Mouse (Mus musculus): ENCODE results near the gene Tfap4. TPM values are rescaled to one million over a fixed set of nuclear protein-coding genes. Genes with fewer than 3 reads are reported as not detected.
"Not testable (repeated sequence)": the region's sequence is repeated elsewhere in the genome, so short reads cannot be mapped to it uniquely, and the experiment has no call there.

Gene Tfap4
- polyA plus RNA-seq, 1 experiment from 2014 or later = 8.0 TPM

DNA sequence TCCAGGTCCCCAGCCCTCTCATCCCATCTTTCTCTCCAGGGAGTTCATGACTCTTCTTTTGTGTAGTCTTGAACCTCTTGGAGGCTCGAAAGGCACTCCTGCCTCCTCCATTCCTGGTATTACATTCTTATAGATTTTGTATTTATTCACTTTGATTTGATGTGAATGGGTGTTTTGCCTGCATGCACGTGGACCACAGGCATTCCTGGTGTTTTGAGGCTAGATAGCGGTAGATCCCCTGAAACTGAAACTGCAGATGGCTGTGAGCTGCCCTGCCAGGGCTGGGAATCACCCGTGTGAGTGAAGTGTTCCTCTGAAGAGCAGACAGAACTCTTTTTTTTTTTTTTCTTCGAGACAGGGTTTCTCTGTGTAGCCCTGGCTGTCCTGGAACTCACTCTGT is 24.8 kb upstream of the Tfap4 start:
- H3K4me2 ChIP-seq (ENCODE audit: low read length) = no peak overlapping the region
- H3K4me3 ChIP-seq (ENCODE audit: low read depth, low read length) = no peak overlapping the region
- H3K27ac ChIP-seq (ENCODE audit: low read length) = no peak overlapping the region
- no peaks in the 10 kb centered on the region for H3K9me3 ChIP-seq (replicated peaks; ENCODE audit: control insufficient read depth, low read length, poor library complexity, severe bottlenecking)
- peaks cover 5% of the 10 kb centered on the region for H3K4me1 ChIP-seq (ENCODE audit: control insufficient read depth, insufficient read depth, low read length)
- H3K27me3 ChIP-seq (ENCODE audit: control insufficient read depth, insufficient read depth, low read depth, low read length) = no peaks in the 10 kb centered on the region
- 81% methylated on average over 5 of the region's 5 CpGs for WGBS
- ATAC-seq = no peak
- no peak overlapping the region for H3K9ac ChIP-seq (ENCODE audit: low read depth, low read length)
- H3K36me3 ChIP-seq (ENCODE audit: control insufficient read depth, insufficient read depth, low read length) = no peaks in the 10 kb centered on the region

DNA sequence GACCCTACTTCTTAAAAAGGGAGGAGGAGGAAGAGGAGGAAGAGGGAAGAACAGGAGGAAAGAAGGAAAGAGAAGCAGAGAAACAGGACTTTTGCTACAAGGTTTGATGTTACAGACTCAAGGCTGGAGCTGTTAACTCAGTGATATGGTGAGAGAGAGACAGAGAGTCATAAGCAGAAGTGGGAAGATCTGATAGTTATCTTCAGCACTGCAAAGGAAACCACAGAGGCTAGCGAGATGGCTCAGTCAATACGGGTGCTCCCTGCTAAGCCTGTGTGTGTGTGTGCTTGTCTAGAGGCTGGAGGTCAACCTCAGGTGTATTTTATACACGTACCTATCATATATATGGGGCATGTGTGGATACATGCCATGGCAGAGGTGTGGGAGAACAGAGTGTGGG is 24.2 kb upstream of the Tfap4 start:
- no peaks in the 10 kb centered on the region for H3K9me3 ChIP-seq (replicated peaks; ENCODE audit: control insufficient read depth, low read length, poor library complexity, severe bottlenecking)

DNA sequence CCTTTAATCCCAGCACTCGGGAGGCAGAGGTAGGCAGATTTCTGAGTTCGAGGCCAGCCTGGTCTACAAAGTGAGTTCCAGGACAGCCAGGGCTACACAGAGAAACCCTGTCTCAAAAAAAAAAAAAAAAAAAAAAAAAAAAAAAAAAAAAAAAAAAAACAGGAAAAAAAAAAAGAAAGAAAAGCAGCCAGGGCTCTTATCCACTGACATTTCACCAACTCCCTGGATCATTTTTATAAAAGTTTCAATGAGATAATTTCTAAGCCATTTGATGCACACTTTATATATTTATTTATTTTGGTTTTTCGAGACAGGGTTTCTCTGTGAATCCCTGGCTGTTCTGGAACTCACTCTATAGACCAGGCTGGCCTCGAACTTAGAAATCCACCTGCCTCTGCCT is 21.5 kb upstream of the Tfap4 start:
- not testable (repeated sequence) for ATAC-seq; H3K9me3 ChIP-seq (replicated peaks; ENCODE audit: control insufficient read depth, low read length, poor library complexity, severe bottlenecking); H3K4me3 ChIP-seq (ENCODE audit: low read depth, low read length); H3K36me3 ChIP-seq (ENCODE audit: control insufficient read depth, insufficient read depth, low read length); H3K4me1 ChIP-seq (ENCODE audit: control insufficient read depth, insufficient read depth, low read length); H3K27ac ChIP-seq (ENCODE audit: low read length); H3K4me2 ChIP-seq (ENCODE audit: low read length); H3K9ac ChIP-seq (ENCODE audit: low read depth, low read length); H3K27me3 ChIP-seq (ENCODE audit: control insufficient read depth, insufficient read depth, low read depth, low read length)
- 90% methylated on average over 3 of the region's 4 CpGs for WGBS

More for the DNA sequence above, 24.2 kb upstream of the Tfap4 start:
- WGBS = 88% methylated on average over 3 of the region's 3 CpGs
- H3K27ac ChIP-seq (ENCODE audit: low read length) = no peak overlapping the region
- H3K4me1 ChIP-seq (ENCODE audit: control insufficient read depth, insufficient read depth, low read length) = peaks cover 5% of the 10 kb centered on the region
- H3K4me2 ChIP-seq (ENCODE audit: low read length) = no peak overlapping the region
- no peak overlapping the region for H3K4me3 ChIP-seq (ENCODE audit: low read depth, low read length)
- H3K9ac ChIP-seq (ENCODE audit: low read depth, low read length) = no peak overlapping the region
- no peak for ATAC-seq
- no peaks in the 10 kb centered on the region for H3K27me3 ChIP-seq (ENCODE audit: control insufficient read depth, insufficient read depth, low read depth, low read length)
- H3K36me3 ChIP-seq (ENCODE audit: control insufficient read depth, insufficient read depth, low read length) = no peaks in the 10 kb centered on the region

GRCm38 (mm10) chr16:4578630-4579029 is 19.0 kb upstream of the Tfap4 start:
- H3K4me1 ChIP-seq (ENCODE audit: control insufficient read depth, insufficient read depth, low read length) = no peaks in the 10 kb centered on the region
- WGBS = 82% methylated on average over 7 of the region's 7 CpGs
- no peaks in the 10 kb centered on the region for H3K27me3 ChIP-seq (ENCODE audit: control insufficient read depth, insufficient read depth, low read depth, low read length)
- no peak overlapping the region for H3K27ac ChIP-seq (ENCODE audit: low read length)
- no peak for ATAC-seq
- H3K4me2 ChIP-seq (ENCODE audit: low read length) = no peak overlapping the region
- no peaks in the 10 kb centered on the region for H3K9me3 ChIP-seq (replicated peaks; ENCODE audit: control insufficient read depth, low read length, poor library complexity, severe bottlenecking)
- H3K36me3 ChIP-seq (ENCODE audit: control insufficient read depth, insufficient read depth, low read length) = no peaks in the 10 kb centered on the region
- no peak overlapping the region for H3K4me3 ChIP-seq (ENCODE audit: low read depth, low read length)
- H3K9ac ChIP-seq (ENCODE audit: low read depth, low read length) = no peak overlapping the region

GRCm38 (mm10) chr16:4576873-4577272 is 17.2 kb upstream of the Tfap4 start:
- Histone ChIP-seq H3K4me3 (ENCODE audit: low read depth, low read length) (no peak overlapping the region), H3K36me3 (ENCODE audit: control insufficient read depth, insufficient read depth, low read length) (no peaks in the 10 kb centered on the region), H3K4me1 (ENCODE audit: control insufficient read depth, insufficient read depth, low read length) (no peaks in the 10 kb centered on the region), H3K27ac (ENCODE audit: low read length) (no peak overlapping the region), H3K9ac (ENCODE audit: low read depth, low read length) (no peak overlapping the region), H3K27me3 (ENCODE audit: control insufficient read depth, insufficient read depth, low read depth, low read length) (no peaks in the 10 kb centered on the region), H3K4me2 (ENCODE audit: low read length) (no peak overlapping the region), H3K9me3 (replicated peaks; ENCODE audit: control insufficient read depth, low read length, poor library complexity, severe bottlenecking) (no peaks in the 10 kb centered on the region)
- 53% methylated on average over 2 of the region's 2 CpGs for WGBS
- no peak for ATAC-seq

GRCm38 (mm10) chr16:4576038-4576437 is 16.4 kb upstream of the Tfap4 start:
- Histone ChIP-seq H3K9ac (ENCODE audit: low read depth, low read length) (no peak overlapping the region), H3K4me3 (ENCODE audit: low read depth, low read length) (no peak overlapping the region), H3K27ac (ENCODE audit: low read length) (no peak overlapping the region), H3K4me1 (ENCODE audit: control insufficient read depth, insufficient read depth, low read length) (no peaks in the 10 kb centered on the region), H3K36me3 (ENCODE audit: control insufficient read depth, insufficient read depth, low read length) (no peaks in the 10 kb centered on the region), H3K9me3 (replicated peaks; ENCODE audit: control insufficient read depth, low read length, poor library complexity, severe bottlenecking) (no peaks in the 10 kb centered on the region), H3K27me3 (ENCODE audit: control insufficient read depth, insufficient read depth, low read depth, low read length) (no peaks in the 10 kb centered on the region), H3K4me2 (ENCODE audit: low read length) (no peak overlapping the region)
- 53% methylated on average over 2 of the region's 2 CpGs for WGBS
- ATAC-seq = no peak

GRCm38 (mm10) chr16:4570737-4571136 is 11.1 kb upstream of the Tfap4 start:
- no peaks in the 10 kb centered on the region for H3K27me3 ChIP-seq (ENCODE audit: control insufficient read depth, insufficient read depth, low read depth, low read length)
- H3K27ac ChIP-seq (ENCODE audit: low read length) = no peak overlapping the region
- no peak overlapping the region for H3K4me3 ChIP-seq (ENCODE audit: low read depth, low read length)
- ATAC-seq = no peak
- 70% methylated on average over 4 of the region's 4 CpGs for WGBS
- no peak overlapping the region for H3K9ac ChIP-seq (ENCODE audit: low read depth, low read length)
- no peaks in the 10 kb centered on the region for H3K36me3 ChIP-seq (ENCODE audit: control insufficient read depth, insufficient read depth, low read length)
- H3K9me3 ChIP-seq (replicated peaks; ENCODE audit: control insufficient read depth, low read length, poor library complexity, severe bottlenecking) = no peaks in the 10 kb centered on the region
- no peaks in the 10 kb centered on the region for H3K4me1 ChIP-seq (ENCODE audit: control insufficient read depth, insufficient read depth, low read length)
- no peak overlapping the region for H3K4me2 ChIP-seq (ENCODE audit: low read length)

DNA sequence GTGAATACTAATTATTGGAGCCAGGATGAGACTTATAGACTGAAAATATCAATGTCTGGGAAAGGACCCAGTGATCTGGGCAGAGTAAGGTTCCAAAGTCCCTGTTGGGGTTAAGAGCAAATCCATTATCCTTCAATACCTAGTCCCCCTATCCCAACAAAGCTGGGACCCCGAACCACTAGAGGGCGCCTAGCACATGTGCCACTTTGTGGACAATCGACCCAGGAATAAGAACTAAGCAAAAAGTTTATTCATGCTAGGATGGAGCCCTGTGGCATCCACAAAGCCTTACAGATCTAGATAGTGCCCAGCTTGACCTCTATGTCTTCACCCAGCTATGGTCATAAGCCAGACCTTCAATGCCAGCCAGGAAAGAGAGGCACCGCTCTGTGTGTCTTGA is 8.3 kb upstream of the Tfap4 start:
- no peaks in the 10 kb centered on the region for H3K36me3 ChIP-seq (ENCODE audit: control insufficient read depth, insufficient read depth, low read length)
- H3K27ac ChIP-seq (ENCODE audit: low read length) = no peak overlapping the region
- peak; percentile 21; the same call in 1 of the 2 replicates for ATAC-seq
- H3K4me2 ChIP-seq (ENCODE audit: low read length) = no peak overlapping the region
- H3K9ac ChIP-seq (ENCODE audit: low read depth, low read length) = no peak overlapping the region
- no peaks in the 10 kb centered on the region for H3K4me1 ChIP-seq (ENCODE audit: control insufficient read depth, insufficient read depth, low read length)
- H3K9me3 ChIP-seq (replicated peaks; ENCODE audit: control insufficient read depth, low read length, poor library complexity, severe bottlenecking) = no peaks in the 10 kb centered on the region
- 16% methylated on average over 4 of the region's 4 CpGs for WGBS
- H3K4me3 ChIP-seq (ENCODE audit: low read depth, low read length) = no peak overlapping the region
- no peaks in the 10 kb centered on the region for H3K27me3 ChIP-seq (ENCODE audit: control insufficient read depth, insufficient read depth, low read depth, low read length)

- Histone ChIP-seq H3K27me3 (ENCODE audit: control insufficient read depth, insufficient read depth, low read depth, low read length) (no peaks in the 10 kb centered on the region), H3K4me2 (ENCODE audit: low read length) (peak overlapping the region; percentile 89)
- WGBS = 2% methylated on average over 41 of the region's 43 CpGs
These were observed 695 bp upstream of the Tfap4 start for GRCm38 (mm10) chr16:4560145-4560952.

More at GRCm38 (mm10) chr16:4560145-4560952, 695 bp upstream of the Tfap4 start:
- Histone ChIP-seq H3K27ac (ENCODE audit: low read length) (peak overlapping the region; percentile 86), H3K4me1 (ENCODE audit: control insufficient read depth, insufficient read depth, low read length) (peaks cover 17% of the 10 kb centered on the region), H3K4me3 (ENCODE audit: low read depth, low read length) (peak overlapping the region; percentile 81), H3K9ac (ENCODE audit: low read depth, low read length) (peak overlapping the region; percentile 82), H3K36me3 (ENCODE audit: control insufficient read depth, insufficient read depth, low read length) (no peaks in the 10 kb centered on the region), H3K9me3 (replicated peaks; ENCODE audit: control insufficient read depth, low read length, poor library complexity, severe bottlenecking) (no peaks in the 10 kb centered on the region)
- peak; percentile 23 for ATAC-seq
